Mouse (Mus musculus) hindbrain, embryonic 15.5 days (tissue): ENCODE results near the gene Hist1h4h. TPM values are rescaled to one million over a fixed set of nuclear protein-coding genes. Genes with fewer than 3 reads are reported as not detected.
"Not testable (repeated sequence)": the region's sequence is repeated elsewhere in the genome, so short reads cannot be mapped to it uniquely, and the experiment has no call there.

ENCODE experiments used
- ATAC-seq: fragments of 200-750 bp; cut with Nextera tagmentation; 2 replicates; pipeline ENCODE4 v1.8.0; 2017; ENCODE audit warnings: low read depth, moderate number of reproducible peaks, moderate TSS enrichment; ENCODE audit not compliant: low FRiP score
- H3K27ac ChIP-seq: fragments of 300-500 bp; sonication (generic); replicated peaks from 2 replicates; pipeline ENCODE4 v1.5.1; 2015; ENCODE audit warnings: mild to moderate bottlenecking, inconsistent platforms
- H3K27me3 ChIP-seq: fragments of 300-500 bp; sonication (generic); 2 replicates; pipeline ENCODE4 v1.6.1; 2015; ENCODE audit warnings: control low read depth, inconsistent platforms
- H3K36me3 ChIP-seq: fragments of 300-500 bp; sonication (generic); 2 replicates; pipeline ENCODE4 v1.6.1; 2015; ENCODE audit warnings: control low read depth, inconsistent platforms
- H3K4me1 ChIP-seq: fragments of 300-500 bp; sonication (generic); replicated peaks from 2 replicates; pipeline ENCODE4 v1.6.1; 2015; ENCODE audit warnings: control low read depth, inconsistent platforms
- H3K4me2 ChIP-seq: fragments of 300-500 bp; sonication (generic); 2 replicates; pipeline ENCODE4 v1.6.1; 2015; ENCODE audit warnings: moderate library complexity, mild to moderate bottlenecking, inconsistent platforms
- H3K4me3 ChIP-seq: fragments of 300-500 bp; sonication (generic); 2 replicates; pipeline ENCODE4 v1.5.1; 2015; ENCODE audit warnings: mild to moderate bottlenecking, inconsistent platforms
- H3K9ac ChIP-seq: fragments of 300-500 bp; sonication (generic); 2 replicates; pipeline ENCODE4 v1.6.1; 2015; ENCODE audit warnings: inconsistent platforms
- H3K9me3 ChIP-seq: fragments of 300-500 bp; sonication (generic); 2 replicates; pipeline ENCODE4 v1.6.1; 2016; ENCODE audit warnings: control low read depth, inconsistent platforms
- WGBS: fragments of 180-500 bp; shearing (Covaris S2); methylation state at CpG from one replicate; pipeline ENCODE4 v1.1.7; 2015; 5-methylcytosine and 5-hydroxymethylcytosine counted together
- polyA plus RNA-seq: library from polyadenylated mRNA; unstranded; fragments of >200 nt; fragmentation: Nextera tagmentation; extraction: Ambion mirVana; gene quantifications from 2 replicates; pipeline ENCODE4 v1.2.1, GENCODE M21; 2015

Hist1h4h gene
- polyA plus RNA-seq, 1 experiment from 2014 or later: 1.7 TPM

- ATAC-seq: no peak
- Histone ChIP-seq H3K4me2 (no peak overlapping the region), H3K36me3 (no peaks in the 10 kb centered on the region), H3K27me3 (no peaks in the 10 kb centered on the region), H3K4me3 (no peak overlapping the region), H3K4me1 (peaks cover 41% of the 10 kb centered on the region), H3K9ac (no peak overlapping the region), H3K27ac (no peak overlapping the region), H3K9me3 (no peaks in the 10 kb centered on the region)
- 57% methylated on average over 5 of the region's 5 CpGs for WGBS
These were observed 1.8 kb upstream of the Hist1h4h start for GRCm38 (mm10) chr13:23529005-23529404.

GRCm38 (mm10) chr13:23529480-23530165, 1.2 kb upstream of the Hist1h4h start:
- ATAC-seq: no peak
- Histone ChIP-seq H3K4me2 (peak overlapping the region; percentile 89), H3K4me3 (peak overlapping the region; percentile 52), H3K4me1 (peaks cover 48% of the 10 kb centered on the region), H3K36me3 (no peaks in the 10 kb centered on the region), H3K27me3 (no peaks in the 10 kb centered on the region), H3K9ac (peak overlapping the region; percentile 62), H3K9me3 (no peaks in the 10 kb centered on the region), H3K27ac (peak overlapping the region; percentile 96)
- WGBS: 33% methylated on average over 2 of the region's 2 CpGs

DNA sequence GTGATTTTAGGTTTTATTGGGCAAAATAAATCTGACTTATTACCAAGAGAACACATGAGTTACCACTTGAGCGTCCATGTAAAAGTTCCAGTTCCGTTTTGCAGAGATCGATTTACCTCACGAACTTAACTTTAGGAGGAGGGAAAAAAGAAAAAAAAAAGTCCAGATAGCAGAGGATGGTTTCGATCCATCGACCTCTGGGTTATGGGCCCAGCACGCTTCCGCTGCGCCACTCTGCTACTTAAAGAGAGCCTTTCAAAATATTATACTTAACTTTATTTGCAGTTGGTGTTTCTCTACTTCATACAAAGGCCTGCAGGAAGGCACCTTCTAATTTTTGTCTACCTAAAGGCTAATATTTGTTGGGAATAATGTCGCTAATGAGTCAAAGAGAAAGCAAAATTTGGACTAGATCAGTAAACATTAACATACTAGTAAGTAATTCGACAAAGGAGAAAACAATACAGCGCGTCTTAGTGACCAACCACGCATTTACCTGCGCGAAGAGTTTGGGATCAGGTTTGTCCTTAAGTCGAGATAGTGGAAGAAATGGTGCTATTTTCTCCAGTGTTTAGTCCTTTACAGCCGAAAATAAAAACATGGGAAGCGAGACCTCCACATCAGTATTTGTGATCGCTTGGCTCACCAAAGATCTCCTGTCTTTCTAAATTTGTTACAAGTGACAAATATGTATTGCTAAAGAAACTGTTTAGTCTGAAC, 509 bp upstream of the Hist1h4h start:
- Histone ChIP-seq H3K36me3 (no peaks in the 10 kb centered on the region), H3K27ac (peak overlapping the region; percentile 96), H3K27me3 (no peaks in the 10 kb centered on the region), H3K4me1 (peaks cover 51% of the 10 kb centered on the region), H3K4me2 (peak overlapping the region; percentile 89), H3K9me3 (no peaks in the 10 kb centered on the region), H3K4me3 (peak overlapping the region; percentile 52), H3K9ac (peak overlapping the region; percentile 62)
- no peak for ATAC-seq
- WGBS: under 1% methylated on average over 20 of the region's 20 CpGs

- Histone ChIP-seq H3K9ac (peak overlapping the region; percentile 62), H3K27ac (peak overlapping the region; percentile 96), H3K4me1 (peaks cover 43% of the 10 kb centered on the region), H3K36me3 (no peaks in the 10 kb centered on the region), H3K9me3 (no peaks in the 10 kb centered on the region), H3K4me2 (peak overlapping the region; percentile 89), H3K27me3 (no peaks in the 10 kb centered on the region), H3K4me3 (peak overlapping the region; percentile 52)
- WGBS: 23% methylated on average over 9 of the region's 9 CpGs
- ATAC-seq: no peak
These were observed 1.6 kb downstream of the Hist1h4h start for GRCm38 (mm10) chr13:23532262-23533075.

DNA sequence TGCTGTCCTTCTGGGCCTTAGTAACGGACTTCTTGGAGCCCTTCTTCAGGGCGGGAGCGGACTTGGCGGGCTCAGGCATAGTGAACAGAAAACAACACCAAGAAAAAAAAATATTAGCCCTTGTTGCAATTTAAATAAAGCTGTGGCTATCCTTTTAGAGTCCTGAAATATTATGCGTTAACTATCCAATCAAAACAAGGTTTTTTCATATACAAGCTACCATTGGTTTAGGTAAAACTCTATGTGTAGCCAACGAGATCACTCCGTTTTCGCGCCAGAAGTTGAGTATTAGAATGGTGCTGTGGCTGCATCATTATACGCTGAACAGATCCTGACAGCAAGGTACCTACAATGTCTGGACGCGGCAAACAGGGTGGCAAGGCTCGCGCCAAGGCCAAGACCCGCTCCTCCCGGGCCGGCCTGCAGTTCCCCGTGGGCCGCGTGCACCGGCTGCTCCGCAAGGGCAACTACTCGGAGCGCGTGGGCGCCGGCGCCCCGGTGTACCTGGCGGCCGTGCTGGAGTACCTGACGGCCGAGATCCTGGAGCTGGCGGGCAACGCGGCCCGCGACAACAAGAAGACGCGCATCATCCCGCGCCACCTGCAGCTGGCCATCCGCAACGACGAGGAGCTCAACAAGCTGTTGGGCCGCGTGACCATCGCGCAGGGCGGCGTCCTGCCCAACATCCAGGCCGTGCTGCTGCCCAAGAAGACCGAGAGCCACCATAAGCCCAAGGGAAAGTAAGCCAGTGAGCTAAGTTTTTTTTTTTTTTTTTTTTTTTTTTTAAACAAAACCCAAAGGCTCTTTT, 2.9 kb downstream of the Hist1h4h start, which contains the start of gene Hist1h2af:
TSS of gene Hist1h2af (plus strand) at position 347 of the 808 bp plus-strand sequence.
- H3K27ac ChIP-seq: peak within 1 kb of the TSS; percentile 96
- H3K4me3 ChIP-seq: peak within 1 kb of the TSS; percentile 52
- 0% methylated on average over 32 of the region's 53 CpGs for WGBS
- H3K9ac ChIP-seq: peak within 1 kb of the TSS; percentile 36
- peak within 1 kb of the TSS; percentile 89 for H3K4me2 ChIP-seq
- H3K9me3 ChIP-seq, H3K27me3 ChIP-seq, H3K36me3 ChIP-seq: not testable (repeated sequence)
- peak; percentile 40 for ATAC-seq
- peaks cover 43% of the 10 kb centered on the region for H3K4me1 ChIP-seq

DNA sequence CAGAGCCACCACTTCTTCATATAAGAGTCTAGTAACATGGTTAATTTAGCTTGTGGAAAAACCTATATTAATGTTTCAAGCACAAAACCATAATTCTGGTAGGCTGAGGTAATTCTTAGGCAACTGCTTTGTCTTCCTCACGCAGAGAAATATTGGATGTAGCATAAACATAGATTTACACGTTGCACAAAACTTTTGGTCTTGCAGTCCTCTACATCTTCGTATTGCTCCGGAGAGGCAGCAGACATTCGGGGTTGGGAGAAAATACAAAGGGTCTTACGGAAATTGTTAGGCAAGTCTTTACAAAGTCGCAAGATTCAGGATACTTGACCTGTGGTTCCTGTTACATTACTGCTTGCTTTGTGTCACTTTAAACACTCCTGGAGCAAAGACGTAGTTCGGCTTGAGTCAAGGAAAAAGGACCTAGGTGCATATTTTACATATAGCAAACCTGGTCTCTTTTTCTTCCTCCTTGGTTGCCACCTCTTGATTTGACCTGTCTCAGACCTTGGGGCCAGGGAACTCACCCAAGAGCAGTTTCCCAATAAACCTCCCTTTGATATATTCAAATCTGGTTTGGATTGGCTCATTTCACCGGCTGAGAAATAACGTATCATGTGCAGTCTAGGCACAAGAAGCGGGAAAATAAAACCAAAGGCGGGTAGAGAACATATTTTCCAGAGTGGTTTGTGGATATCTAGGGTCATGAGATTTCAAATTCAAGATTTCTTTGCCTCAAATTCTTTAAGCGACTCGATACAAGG, 3.7 kb downstream of the Hist1h4h start:
- Histone ChIP-seq H3K27me3 (no peaks in the 10 kb centered on the region), H3K4me2 (peak overlapping the region; percentile 89), H3K4me1 (peaks cover 37% of the 10 kb centered on the region), H3K4me3 (peak overlapping the region; percentile 52), H3K9ac (peak overlapping the region; percentile 36), H3K36me3 (no peaks in the 10 kb centered on the region), H3K27ac (peak overlapping the region; percentile 74), H3K9me3 (no peaks in the 10 kb centered on the region)
- peak; percentile 3; the same call in 1 of the 2 replicates for ATAC-seq
- under 1% methylated on average over 15 of the region's 15 CpGs for WGBS

DNA sequence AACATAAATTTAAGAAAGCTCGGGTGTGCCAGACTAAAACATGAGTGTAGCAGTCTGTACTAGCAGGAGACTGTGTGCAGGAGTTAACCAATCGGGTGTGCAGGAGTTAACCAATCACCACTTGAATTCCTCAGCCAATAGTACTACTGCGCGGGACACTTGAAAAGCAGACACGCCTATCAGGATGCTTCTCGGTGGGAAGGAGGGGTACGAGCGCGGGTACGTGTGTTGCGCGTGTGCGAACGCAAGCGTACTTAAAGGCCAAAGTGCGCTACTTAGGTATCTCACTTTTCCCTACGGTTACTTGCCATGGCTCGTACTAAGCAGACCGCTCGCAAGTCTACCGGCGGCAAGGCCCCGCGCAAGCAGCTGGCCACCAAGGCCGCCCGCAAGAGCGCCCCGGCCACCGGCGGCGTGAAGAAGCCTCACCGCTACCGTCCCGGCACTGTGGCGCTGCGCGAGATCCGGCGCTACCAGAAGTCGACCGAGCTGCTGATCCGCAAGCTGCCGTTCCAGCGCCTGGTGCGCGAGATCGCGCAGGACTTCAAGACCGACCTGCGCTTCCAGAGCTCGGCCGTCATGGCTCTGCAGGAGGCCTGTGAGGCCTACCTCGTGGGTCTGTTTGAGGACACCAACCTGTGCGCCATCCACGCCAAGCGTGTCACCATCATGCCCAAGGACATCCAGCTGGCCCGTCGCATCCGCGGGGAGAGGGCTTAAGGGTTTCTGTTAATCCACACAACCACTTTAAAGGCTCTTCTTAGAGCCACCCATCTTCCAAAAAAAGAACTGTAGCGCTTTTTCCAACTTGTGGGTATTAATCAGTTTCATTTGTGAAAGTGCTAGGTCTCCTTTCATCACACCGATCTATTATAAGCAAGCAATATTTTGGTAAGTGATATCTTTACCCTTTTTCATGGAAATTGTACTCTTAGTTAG, 4.6 kb downstream of the Hist1h4h start, which contains the start of gene Hist1h3g:
TSS of gene Hist1h3g (plus strand) at position 286 of the 939 bp plus-strand sequence.
- H3K4me1 ChIP-seq: peaks cover 30% of the 10 kb centered on the region
- H3K4me2 ChIP-seq: peak within 1 kb of the TSS; percentile 89
- peak within 1 kb of the TSS; percentile 52 for H3K4me3 ChIP-seq
- under 1% methylated on average over 49 of the region's 62 CpGs for WGBS
- H3K9me3 ChIP-seq, H3K27me3 ChIP-seq, H3K36me3 ChIP-seq: not testable (repeated sequence)
- ATAC-seq: peak; percentile 94
- H3K9ac ChIP-seq: peak within 1 kb of the TSS; percentile 36
- H3K27ac ChIP-seq: peak within 1 kb of the TSS; percentile 74

DNA sequence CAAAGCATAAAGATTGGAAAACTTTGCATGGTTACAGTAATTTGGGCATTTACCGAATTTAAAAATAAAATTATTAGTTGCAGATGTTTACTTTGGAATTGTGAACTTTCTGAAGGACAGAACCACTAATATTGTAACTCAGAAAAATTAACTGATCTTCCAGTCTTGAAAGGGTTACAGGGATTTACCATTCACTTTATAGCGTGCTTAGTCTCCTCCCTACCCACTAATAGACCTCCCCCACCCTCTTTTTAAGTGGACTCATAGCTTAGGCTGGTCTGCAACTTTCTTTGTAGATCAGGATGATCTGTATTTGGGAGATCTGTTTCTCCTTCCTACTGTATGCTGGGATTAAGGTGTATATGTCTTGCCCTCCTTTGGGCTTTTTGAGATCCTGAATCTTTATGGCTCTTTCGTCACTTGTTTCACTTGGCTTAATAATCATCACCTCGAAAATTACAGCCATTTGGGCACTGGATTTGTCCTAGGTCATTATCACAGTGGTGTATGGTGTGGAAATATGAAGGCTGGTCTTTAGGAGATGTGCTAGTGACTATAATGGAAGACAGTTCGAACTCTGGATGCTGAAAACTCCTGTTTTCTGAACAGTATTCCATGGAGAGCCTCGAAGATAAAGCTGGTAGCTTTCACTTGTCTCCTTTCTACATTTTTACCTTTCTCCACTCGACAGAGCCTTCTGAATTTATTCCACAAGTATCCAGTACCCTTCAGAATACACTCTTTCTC, 5.4 kb downstream of the Hist1h4h start:
- H3K4me1 ChIP-seq: peaks cover 30% of the 10 kb centered on the region
- H3K4me2 ChIP-seq: peak overlapping the region; percentile 89
- H3K36me3 ChIP-seq: no peaks in the 10 kb centered on the region
- H3K9ac ChIP-seq: 0 out of 2 replicates have a peak overlapping the region, but pooled peaks have one; percentile 10
- WGBS: 20% methylated on average over 7 of the region's 7 CpGs
- H3K27ac ChIP-seq: no peak overlapping the region
- peak overlapping the region; percentile 52 for H3K4me3 ChIP-seq
- ATAC-seq: no peak
- no peaks in the 10 kb centered on the region for H3K9me3 ChIP-seq
- no peaks in the 10 kb centered on the region for H3K27me3 ChIP-seq

DNA sequence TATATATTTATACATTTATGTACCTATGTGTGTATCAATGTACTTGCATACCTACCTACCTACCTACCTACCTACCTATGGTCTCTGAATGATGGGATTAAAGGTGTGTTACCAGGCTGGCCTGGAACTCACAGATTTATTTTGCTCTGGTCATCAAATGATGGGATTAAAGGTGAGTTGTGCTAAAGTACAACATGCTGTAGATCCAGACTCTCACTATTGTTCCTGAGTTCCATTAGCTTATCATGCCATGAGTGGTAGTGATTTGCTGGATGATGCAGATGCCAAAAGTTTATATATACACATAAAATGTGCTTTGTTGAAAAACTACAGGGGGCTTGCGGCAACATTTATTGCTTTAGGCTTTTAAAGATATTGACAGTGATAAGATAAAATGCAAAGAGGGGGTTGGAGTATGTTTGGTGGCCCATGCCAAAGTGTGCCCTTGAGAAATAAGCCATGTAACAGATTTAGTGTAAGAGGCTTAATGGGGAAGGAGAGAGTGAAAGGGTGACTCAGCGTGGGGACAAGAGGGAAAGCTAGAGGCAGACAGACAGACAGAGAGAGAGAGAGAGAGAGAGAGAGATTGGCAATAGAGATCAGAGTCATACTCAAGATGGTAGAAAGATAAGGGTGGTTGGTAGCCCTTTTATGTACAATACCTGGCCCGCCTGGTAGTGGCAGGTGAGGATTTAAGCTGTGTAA, 6.3 kb downstream of the Hist1h4h start:
- Histone ChIP-seq H3K27ac (no peak overlapping the region), H3K27me3 (no peaks in the 10 kb centered on the region), H3K9me3 (no peaks in the 10 kb centered on the region), H3K9ac (no peak overlapping the region), H3K36me3 (no peaks in the 10 kb centered on the region), H3K4me1 (peaks cover 27% of the 10 kb centered on the region), H3K4me2 (peak overlapping the region; percentile 89), H3K4me3 (no peak overlapping the region)
- ATAC-seq: no peak
- 83% methylated on average over 3 of the region's 3 CpGs for WGBS
